Mouse (Mus musculus): ENCODE measurements at regions not wholly inside any gene's neighbourhood (a gene's known extent, or its start where the extent isn't known, plus 50 kb on each side); places are given as distances from the start of the nearest gene placed in this dataset.
"Not testable (repeated sequence)": the region's sequence is repeated elsewhere in the genome, so short reads cannot be mapped to it uniquely, and the experiment has no call there.

DNA sequence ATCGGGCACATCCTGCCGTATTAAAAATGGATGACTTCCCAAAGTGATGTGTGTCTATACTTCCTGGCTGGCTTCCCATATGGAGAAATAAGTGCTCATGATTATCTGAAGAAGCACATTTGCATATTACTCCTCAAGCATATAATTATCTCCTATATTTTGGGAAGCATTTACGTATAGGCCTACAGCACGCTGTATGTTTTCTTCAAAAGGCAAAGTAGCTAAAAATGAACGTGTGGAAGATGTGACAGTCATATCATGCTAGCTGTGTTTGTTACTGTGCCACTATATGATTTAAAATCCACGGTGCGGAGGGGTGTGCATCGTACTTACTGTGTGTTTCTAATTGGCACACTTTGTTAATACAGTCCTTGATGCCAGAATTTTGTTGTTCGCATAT is 242.7 kb downstream of the Antxr2 start:
- H3K4me2 ChIP-seq (ENCODE audit: low read depth, low read length) = no peak overlapping the region
- no peak overlapping the region for H3K27ac ChIP-seq (ENCODE audit: low read length)
- H3K4me3 ChIP-seq (replicated peaks; ENCODE audit: low read length) = no peak overlapping the region
- no peaks in the 10 kb centered on the region for H3K4me1 ChIP-seq (ENCODE audit: control insufficient read depth, insufficient read depth, low read length)
- ATAC-seq (ENCODE audit: insufficient read depth, low FRiP score) = no peak
- no peaks in the 10 kb centered on the region for H3K9me3 ChIP-seq (replicated peaks; ENCODE audit: control insufficient read depth, low read length)
- H3K27me3 ChIP-seq (ENCODE audit: control insufficient read depth, insufficient read depth, low read length) = no peaks in the 10 kb centered on the region
- H3K9ac ChIP-seq (ENCODE audit: low read length) = no peak overlapping the region
- WGBS = 82% methylated on average over 9 of the region's 9 CpGs
- no peaks in the 10 kb centered on the region for H3K36me3 ChIP-seq (ENCODE audit: control insufficient read depth, insufficient read depth, low read length)

DNA sequence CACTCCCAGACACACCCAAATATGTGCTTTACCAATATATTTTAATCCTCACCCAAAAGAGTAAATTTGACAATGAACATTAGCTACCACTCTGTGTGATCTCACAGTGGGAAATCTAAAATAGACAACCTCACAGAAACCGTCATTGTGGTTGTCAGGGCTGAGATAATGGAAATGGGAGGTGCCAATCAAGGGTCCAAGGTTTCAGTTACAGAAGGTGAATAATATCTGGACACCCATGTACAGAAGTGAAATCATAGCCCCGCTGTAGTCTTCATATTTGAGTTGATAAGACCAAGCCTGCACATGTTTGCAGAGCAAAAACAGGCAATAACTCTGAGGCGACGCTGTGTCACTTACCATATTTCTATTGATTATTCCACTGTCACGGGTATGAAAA is 243.8 kb downstream of the Antxr2 start:
- H3K4me2 ChIP-seq (ENCODE audit: low read depth, low read length) = no peak overlapping the region
- no peaks in the 10 kb centered on the region for H3K9me3 ChIP-seq (replicated peaks; ENCODE audit: control insufficient read depth, low read length)
- H3K4me1 ChIP-seq (ENCODE audit: control insufficient read depth, insufficient read depth, low read length) = no peaks in the 10 kb centered on the region
- WGBS = 74% methylated on average over 5 of the region's 5 CpGs
- ATAC-seq (ENCODE audit: insufficient read depth, low FRiP score) = no peak
- no peak overlapping the region for H3K4me3 ChIP-seq (replicated peaks; ENCODE audit: low read length)
- H3K36me3 ChIP-seq (ENCODE audit: control insufficient read depth, insufficient read depth, low read length) = no peaks in the 10 kb centered on the region
- H3K27ac ChIP-seq (ENCODE audit: low read length) = no peak overlapping the region
- no peak overlapping the region for H3K9ac ChIP-seq (ENCODE audit: low read length)
- H3K27me3 ChIP-seq (ENCODE audit: control insufficient read depth, insufficient read depth, low read length) = no peaks in the 10 kb centered on the region

DNA sequence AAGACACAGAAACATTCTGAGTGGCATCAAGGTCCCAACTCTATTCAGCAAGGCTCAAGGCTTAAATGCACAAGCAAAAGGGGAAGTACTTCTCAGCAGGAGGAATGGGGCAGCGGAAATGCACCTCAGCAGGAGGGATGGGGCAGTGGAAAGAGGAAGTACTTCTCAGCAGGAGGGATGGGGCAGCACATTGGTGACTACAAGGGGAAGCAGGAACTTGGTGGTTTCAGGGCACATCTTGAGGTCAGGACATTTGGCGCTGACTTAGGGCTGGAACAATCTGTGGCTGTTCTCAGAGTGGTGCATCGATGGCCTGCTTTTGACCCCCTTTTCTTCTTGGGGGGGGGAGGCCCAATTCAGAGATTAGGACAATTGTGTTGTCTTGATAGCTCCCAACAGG is 255.7 kb downstream of the Antxr2 start:
- ATAC-seq (ENCODE audit: insufficient read depth, low FRiP score); H3K36me3 ChIP-seq (ENCODE audit: control insufficient read depth, insufficient read depth, low read length); H3K27me3 ChIP-seq (ENCODE audit: control insufficient read depth, insufficient read depth, low read length); H3K4me2 ChIP-seq (ENCODE audit: low read depth, low read length); H3K9me3 ChIP-seq (replicated peaks; ENCODE audit: control insufficient read depth, low read length); H3K4me1 ChIP-seq (ENCODE audit: control insufficient read depth, insufficient read depth, low read length); H3K9ac ChIP-seq (ENCODE audit: low read length); H3K27ac ChIP-seq (ENCODE audit: low read length); H3K4me3 ChIP-seq (replicated peaks; ENCODE audit: low read length): not testable (repeated sequence)
- WGBS = 88% methylated on average over 3 of the region's 3 CpGs

DNA sequence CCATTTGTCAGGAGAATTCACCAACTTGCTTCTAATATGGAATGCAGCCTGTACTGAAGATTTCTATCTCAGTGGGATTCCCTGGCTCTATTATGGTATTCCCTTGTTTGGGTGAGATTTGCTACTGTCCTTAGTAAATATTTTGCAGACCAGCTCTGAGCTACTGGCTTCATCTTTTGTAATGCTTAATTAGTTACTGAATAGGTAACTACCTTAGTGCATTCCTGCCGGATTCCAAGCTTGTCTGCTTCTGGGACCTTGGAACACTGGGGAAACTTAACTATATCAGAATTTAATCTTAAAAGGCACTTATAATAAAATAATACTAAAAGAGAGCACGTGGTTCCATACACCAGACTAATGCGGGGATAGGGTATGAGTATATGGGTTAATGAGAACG is 257.4 kb downstream of the Antxr2 start:
- not testable (repeated sequence) for H3K9me3 ChIP-seq (replicated peaks; ENCODE audit: control insufficient read depth, low read length); H3K27ac ChIP-seq (ENCODE audit: low read length); ATAC-seq (ENCODE audit: insufficient read depth, low FRiP score); H3K4me2 ChIP-seq (ENCODE audit: low read depth, low read length); H3K9ac ChIP-seq (ENCODE audit: low read length); H3K27me3 ChIP-seq (ENCODE audit: control insufficient read depth, insufficient read depth, low read length); H3K4me1 ChIP-seq (ENCODE audit: control insufficient read depth, insufficient read depth, low read length); H3K4me3 ChIP-seq (replicated peaks; ENCODE audit: low read length); H3K36me3 ChIP-seq (ENCODE audit: control insufficient read depth, insufficient read depth, low read length)
- WGBS = 72% methylated on average over 4 of the region's 4 CpGs

DNA sequence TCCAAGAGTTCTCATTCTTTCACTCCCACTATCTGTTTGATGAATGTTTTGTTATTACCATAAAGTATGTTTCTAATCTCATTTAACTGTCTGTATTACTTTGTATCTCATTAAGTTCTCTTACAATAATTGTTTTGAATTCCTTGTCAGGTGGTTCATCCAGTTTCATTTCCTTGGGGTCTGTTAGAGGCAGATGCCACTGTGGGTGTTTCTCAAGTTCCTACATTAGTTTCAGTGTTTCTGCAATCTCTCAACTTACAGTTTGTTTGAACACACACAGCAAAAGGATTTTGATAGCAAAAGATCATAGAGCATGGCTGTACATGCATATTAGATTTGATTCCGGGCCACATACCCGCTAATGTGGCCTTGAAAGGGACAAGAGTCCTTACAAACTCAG is 280.5 kb upstream of the Gk2 start:
- Histone ChIP-seq H3K4me2 (ENCODE audit: low read depth, low read length) (no peak overlapping the region), H3K4me1 (ENCODE audit: control insufficient read depth, insufficient read depth, low read length) (no peaks in the 10 kb centered on the region), H3K27me3 (ENCODE audit: control insufficient read depth, insufficient read depth, low read length) (no peaks in the 10 kb centered on the region), H3K4me3 (replicated peaks; ENCODE audit: low read length) (no peak overlapping the region), H3K36me3 (ENCODE audit: control insufficient read depth, insufficient read depth, low read length) (no peaks in the 10 kb centered on the region), H3K27ac (ENCODE audit: low read length) (no peak overlapping the region), H3K9ac (ENCODE audit: low read length) (no peak overlapping the region), H3K9me3 (replicated peaks; ENCODE audit: control insufficient read depth, low read length) (no peaks in the 10 kb centered on the region)
- 87% methylated on average over 2 of the region's 2 CpGs for WGBS
- ATAC-seq (ENCODE audit: insufficient read depth, low FRiP score) = no peak

DNA sequence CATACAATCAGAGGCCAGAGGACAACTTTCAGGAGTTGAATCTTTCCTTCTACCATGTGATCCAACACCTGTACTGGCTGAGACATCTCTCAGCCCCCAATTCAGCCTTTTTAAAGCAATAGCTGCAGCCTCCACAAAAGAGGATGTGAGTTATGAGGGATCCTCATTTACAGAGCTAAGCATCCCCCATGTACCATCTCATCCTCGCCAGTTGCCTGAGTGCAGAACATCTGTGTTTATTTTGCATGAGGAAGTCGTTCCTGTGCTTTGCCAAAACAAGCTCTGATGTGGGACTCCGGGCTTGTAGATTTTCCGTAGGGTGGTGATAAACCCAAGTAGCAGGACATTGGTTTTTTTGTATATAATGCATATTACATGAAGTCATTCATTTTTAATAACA is 274.1 kb upstream of the Gk2 start:
- H3K36me3 ChIP-seq (ENCODE audit: control insufficient read depth, insufficient read depth, low read length) = no peaks in the 10 kb centered on the region
- H3K9me3 ChIP-seq (replicated peaks; ENCODE audit: control insufficient read depth, low read length) = no peaks in the 10 kb centered on the region
- H3K4me3 ChIP-seq (replicated peaks; ENCODE audit: low read length) = no peak overlapping the region
- no peak overlapping the region for H3K4me2 ChIP-seq (ENCODE audit: low read depth, low read length)
- ATAC-seq (ENCODE audit: insufficient read depth, low FRiP score) = no peak
- 36% methylated on average over 4 of the region's 4 CpGs for WGBS
- no peak overlapping the region for H3K9ac ChIP-seq (ENCODE audit: low read length)
- H3K4me1 ChIP-seq (ENCODE audit: control insufficient read depth, insufficient read depth, low read length) = no peaks in the 10 kb centered on the region
- H3K27me3 ChIP-seq (ENCODE audit: control insufficient read depth, insufficient read depth, low read length) = no peaks in the 10 kb centered on the region
- no peak overlapping the region for H3K27ac ChIP-seq (ENCODE audit: low read length)

DNA sequence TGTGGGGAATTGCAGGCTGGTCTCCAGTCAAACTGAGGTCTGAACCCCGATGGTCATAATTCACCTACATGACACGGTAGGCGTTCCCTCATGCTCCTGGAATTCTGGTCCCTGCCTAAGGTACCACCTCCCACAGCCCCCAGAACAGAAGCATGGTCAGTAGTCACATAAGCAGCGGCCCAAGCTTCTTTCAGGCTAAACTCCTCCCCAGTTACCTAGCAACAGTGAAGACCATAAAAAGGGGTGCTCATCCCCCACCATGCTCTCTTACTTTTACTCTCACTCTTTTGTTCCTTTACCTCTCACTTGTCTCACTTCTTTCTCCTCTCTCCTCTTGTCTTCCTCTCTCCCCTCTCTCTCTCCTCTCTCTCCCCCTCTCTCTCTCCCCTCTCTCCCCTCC is 262.5 kb upstream of the Gk2 start:
- not testable (repeated sequence) for H3K9ac ChIP-seq (ENCODE audit: low read length); ATAC-seq (ENCODE audit: insufficient read depth, low FRiP score); H3K36me3 ChIP-seq (ENCODE audit: control insufficient read depth, insufficient read depth, low read length); H3K4me2 ChIP-seq (ENCODE audit: low read depth, low read length); H3K4me3 ChIP-seq (replicated peaks; ENCODE audit: low read length); H3K27me3 ChIP-seq (ENCODE audit: control insufficient read depth, insufficient read depth, low read length); H3K9me3 ChIP-seq (replicated peaks; ENCODE audit: control insufficient read depth, low read length); H3K4me1 ChIP-seq (ENCODE audit: control insufficient read depth, insufficient read depth, low read length); H3K27ac ChIP-seq (ENCODE audit: low read length)
- WGBS = 39% methylated on average over 4 of the region's 4 CpGs

DNA sequence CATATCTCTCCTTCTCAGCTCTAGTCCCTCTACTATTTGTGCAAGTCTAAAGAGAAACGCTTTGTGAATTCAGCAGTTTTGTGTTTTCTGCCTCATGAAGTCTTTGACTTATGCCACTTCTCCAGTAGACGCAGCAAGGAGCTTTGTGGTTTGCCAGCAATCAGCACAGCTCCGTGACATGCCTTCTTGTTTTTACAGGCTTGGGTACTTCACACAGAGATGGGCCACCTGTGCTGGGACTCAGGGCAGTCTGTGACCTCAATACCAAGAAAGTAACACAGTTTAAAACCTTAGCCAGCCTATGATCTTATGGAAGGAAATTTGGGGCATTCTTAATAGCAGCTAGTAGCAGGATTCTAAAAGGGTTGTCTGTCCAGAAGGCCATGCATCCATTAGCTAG is 248.4 kb upstream of the Gk2 start:
- H3K9ac ChIP-seq (ENCODE audit: low read length) = no peak overlapping the region
- H3K9me3 ChIP-seq (replicated peaks; ENCODE audit: control insufficient read depth, low read length) = no peaks in the 10 kb centered on the region
- no peaks in the 10 kb centered on the region for H3K36me3 ChIP-seq (ENCODE audit: control insufficient read depth, insufficient read depth, low read length)
- H3K27ac ChIP-seq (ENCODE audit: low read length) = no peak overlapping the region
- no peaks in the 10 kb centered on the region for H3K27me3 ChIP-seq (ENCODE audit: control insufficient read depth, insufficient read depth, low read length)
- 77% methylated on average over 3 of the region's 3 CpGs for WGBS
- H3K4me2 ChIP-seq (ENCODE audit: low read depth, low read length) = no peak overlapping the region
- H3K4me3 ChIP-seq (replicated peaks; ENCODE audit: low read length) = no peak overlapping the region
- ATAC-seq (ENCODE audit: insufficient read depth, low FRiP score) = no peak
- H3K4me1 ChIP-seq (ENCODE audit: control insufficient read depth, insufficient read depth, low read length) = no peaks in the 10 kb centered on the region

DNA sequence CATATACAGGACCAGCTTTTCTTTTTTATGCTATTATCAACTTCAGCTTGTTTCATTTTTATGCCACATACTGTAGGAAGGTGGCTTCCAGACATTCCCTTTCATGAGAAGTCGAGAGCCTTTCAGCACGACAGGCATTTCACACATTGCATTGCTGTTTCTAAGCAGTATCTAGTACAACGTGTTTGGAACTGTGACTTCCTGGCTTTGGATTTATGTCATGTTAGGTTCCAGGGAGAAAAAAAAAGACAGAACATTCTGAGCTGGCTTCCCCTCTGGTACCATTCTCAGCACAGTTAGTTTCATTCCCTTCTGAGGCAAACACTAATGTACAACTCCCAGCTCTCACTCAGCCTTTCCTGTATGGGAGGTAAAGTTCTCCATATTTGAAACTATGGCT is 243.7 kb upstream of the Gk2 start:
- no peaks in the 10 kb centered on the region for H3K36me3 ChIP-seq (ENCODE audit: control insufficient read depth, insufficient read depth, low read length)
- 72% methylated on average over 3 of the region's 3 CpGs for WGBS
- H3K4me3 ChIP-seq (replicated peaks; ENCODE audit: low read length) = no peak overlapping the region
- no peaks in the 10 kb centered on the region for H3K4me1 ChIP-seq (ENCODE audit: control insufficient read depth, insufficient read depth, low read length)
- H3K27ac ChIP-seq (ENCODE audit: low read length) = no peak overlapping the region
- no peak overlapping the region for H3K4me2 ChIP-seq (ENCODE audit: low read depth, low read length)
- no peak for ATAC-seq (ENCODE audit: insufficient read depth, low FRiP score)
- H3K27me3 ChIP-seq (ENCODE audit: control insufficient read depth, insufficient read depth, low read length) = no peaks in the 10 kb centered on the region
- H3K9me3 ChIP-seq (replicated peaks; ENCODE audit: control insufficient read depth, low read length) = no peaks in the 10 kb centered on the region
- H3K9ac ChIP-seq (ENCODE audit: low read length) = no peak overlapping the region

DNA sequence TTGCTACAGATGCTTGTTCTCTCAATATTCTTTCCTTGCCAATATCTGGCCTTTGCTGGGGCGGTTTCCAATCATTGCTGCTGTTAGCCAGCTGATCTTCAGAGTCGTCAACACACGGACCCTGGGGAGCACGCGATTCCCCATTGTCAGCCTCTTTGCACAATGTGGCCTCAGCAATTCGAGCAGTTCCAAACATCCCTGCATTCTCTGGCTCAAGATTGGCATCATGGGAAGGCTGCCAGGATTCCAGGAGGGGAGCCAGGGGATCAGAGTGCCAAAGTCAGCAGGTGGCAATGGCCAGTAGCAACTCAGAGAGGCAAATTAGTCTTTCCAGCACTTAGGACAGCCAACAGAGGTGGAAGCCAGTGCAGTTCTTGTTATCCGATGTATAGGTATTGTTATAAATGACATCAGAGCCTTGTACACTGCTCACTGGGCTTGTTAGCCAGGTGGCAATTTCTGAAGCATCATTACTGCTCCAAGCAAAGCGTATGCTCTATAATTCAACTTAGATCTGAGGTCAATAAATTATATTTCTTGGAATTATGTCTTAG is 240.8 kb upstream of the Gk2 start:
- Histone ChIP-seq H3K27ac (ENCODE audit: low read length) (no peak overlapping the region), H3K27me3 (ENCODE audit: control insufficient read depth, insufficient read depth, low read length) (no peaks in the 10 kb centered on the region), H3K9me3 (replicated peaks; ENCODE audit: control insufficient read depth, low read length) (no peaks in the 10 kb centered on the region), H3K9ac (ENCODE audit: low read length) (no peak overlapping the region), H3K36me3 (ENCODE audit: control insufficient read depth, insufficient read depth, low read length) (no peaks in the 10 kb centered on the region), H3K4me2 (ENCODE audit: low read depth, low read length) (no peak overlapping the region), H3K4me3 (replicated peaks; ENCODE audit: low read length) (no peak overlapping the region), H3K4me1 (ENCODE audit: control insufficient read depth, insufficient read depth, low read length) (no peaks in the 10 kb centered on the region)
- 62% methylated on average over 8 of the region's 8 CpGs for WGBS
- no peak for ATAC-seq (ENCODE audit: insufficient read depth, low FRiP score)
